Mouse (Mus musculus): ENCODE results near the gene Myb. TPM values are rescaled to one million over a fixed set of nuclear protein-coding genes. Genes with fewer than 3 reads are reported as not detected.

Myb gene
- polyA plus RNA-seq, 1 experiment from 2014 or later = 7.5 TPM

GRCm38 (mm10) chr10:21118341-21118740, 42.4 kb downstream of the Myb start:
- no peak overlapping the region for H3K9ac ChIP-seq (replicated peaks)
- no peak overlapping the region for H3K27ac ChIP-seq
- H3K9me3 ChIP-seq = no peaks in the 10 kb centered on the region
- H3K4me2 ChIP-seq = no peak overlapping the region
- H3K27me3 ChIP-seq = no peaks in the 10 kb centered on the region
- 0 out of 2 replicates have a peak, but pooled peaks cover 2% of the 10 kb centered on the region for H3K4me1 ChIP-seq (replicated peaks)
- 84% methylated on average over 3 of the region's 3 CpGs for whole genome bisulfite sequencing
- no peak overlapping the region for H3K4me3 ChIP-seq (replicated peaks)
- ATAC-seq (ENCODE audit: insufficient number of reproducible peaks, insufficient read depth, low FRiP score, low TSS enrichment, low read depth) = no peak
- no peaks in the 10 kb centered on the region for H3K36me3 ChIP-seq

- 81% methylated on average over 2 of the region's 2 CpGs for WGBS
- no peak for ATAC-seq (ENCODE audit: insufficient number of reproducible peaks, insufficient read depth, low FRiP score, low TSS enrichment, low read depth)
- Histone ChIP-seq H3K9ac (replicated peaks) (no peak overlapping the region), H3K4me3 (replicated peaks) (no peak overlapping the region), H3K27me3 (no peaks in the 10 kb centered on the region), H3K9me3 (no peaks in the 10 kb centered on the region), H3K27ac (no peak overlapping the region), H3K36me3 (no peaks in the 10 kb centered on the region), H3K4me1 (replicated peaks) (0 out of 2 replicates have a peak, but pooled peaks cover 3% of the 10 kb centered on the region), H3K4me2 (no peak overlapping the region)
Measured at GRCm38 (mm10) chr10:21114459-21114858, 46.3 kb downstream of the Myb start.

- H3K9ac ChIP-seq (replicated peaks) = no peak overlapping the region
- no peak for ATAC-seq (ENCODE audit: insufficient number of reproducible peaks, insufficient read depth, low FRiP score, low TSS enrichment, low read depth)
- H3K27me3 ChIP-seq = no peaks in the 10 kb centered on the region
- H3K27ac ChIP-seq = no peak overlapping the region
- H3K4me1 ChIP-seq (replicated peaks) = 0 out of 2 replicates have a peak, but pooled peaks cover 3% of the 10 kb centered on the region
- H3K4me2 ChIP-seq = no peak overlapping the region
- no peak overlapping the region for H3K4me3 ChIP-seq (replicated peaks)
- H3K9me3 ChIP-seq = no peaks in the 10 kb centered on the region
- H3K36me3 ChIP-seq = no peaks in the 10 kb centered on the region
- whole genome bisulfite sequencing = 79% methylated on average over 2 of the region's 2 CpGs
Measured at GRCm38 (mm10) chr10:21112689-21113088, 48.1 kb downstream of the Myb start.

GRCm38 (mm10) chr10:21109337-21110056, 51.3 kb downstream of the Myb start:
- Histone ChIP-seq H3K36me3 (no peaks in the 10 kb centered on the region), H3K27me3 (no peaks in the 10 kb centered on the region), H3K4me2 (no peak overlapping the region), H3K27ac (no peak overlapping the region), H3K4me3 (replicated peaks) (no peak overlapping the region), H3K4me1 (replicated peaks) (0 out of 2 replicates have a peak, but pooled peaks cover 3% of the 10 kb centered on the region), H3K9ac (replicated peaks) (no peak overlapping the region), H3K9me3 (peaks cover 4% of the 10 kb centered on the region; the same call in 1 of the 2 replicates)
- WGBS = 46% methylated on average over 7 of the region's 7 CpGs
- ATAC-seq (ENCODE audit: insufficient number of reproducible peaks, insufficient read depth, low FRiP score, low TSS enrichment, low read depth) = no peak

GRCm38 (mm10) chr10:21108796-21109195, 52.0 kb downstream of the Myb start:
- H3K27me3 ChIP-seq = no peaks in the 10 kb centered on the region

GRCm38 (mm10) chr10:21108182-21108581, 52.6 kb downstream of the Myb start:
- no peaks in the 10 kb centered on the region for H3K4me1 ChIP-seq (replicated peaks)
- WGBS = 81% methylated on average over 5 of the region's 5 CpGs

More at GRCm38 (mm10) chr10:21108796-21109195, 52.0 kb downstream of the Myb start:
- peaks cover 4% of the 10 kb centered on the region; the same call in 1 of the 2 replicates for H3K9me3 ChIP-seq
- 0 out of 2 replicates have a peak, but pooled peaks cover 3% of the 10 kb centered on the region for H3K4me1 ChIP-seq (replicated peaks)
- H3K4me2 ChIP-seq = no peak overlapping the region
- no peak overlapping the region for H3K27ac ChIP-seq
- WGBS = 89% methylated on average over 2 of the region's 2 CpGs
- H3K36me3 ChIP-seq = no peaks in the 10 kb centered on the region
- H3K4me3 ChIP-seq (replicated peaks) = no peak overlapping the region
- H3K9ac ChIP-seq (replicated peaks) = no peak overlapping the region
- ATAC-seq (ENCODE audit: insufficient number of reproducible peaks, insufficient read depth, low FRiP score, low TSS enrichment, low read depth) = no peak

GRCm38 (mm10) chr10:21105206-21105605, 55.6 kb downstream of the Myb start:
- no peak overlapping the region for H3K4me3 ChIP-seq (replicated peaks)
- ATAC-seq (ENCODE audit: insufficient number of reproducible peaks, insufficient read depth, low FRiP score, low TSS enrichment, low read depth) = no peak
- H3K27ac ChIP-seq = no peak overlapping the region
- H3K9me3 ChIP-seq = peaks cover 4% of the 10 kb centered on the region; the same call in 1 of the 2 replicates
- no peaks in the 10 kb centered on the region for H3K36me3 ChIP-seq
- no peaks in the 10 kb centered on the region for H3K27me3 ChIP-seq
- WGBS = 88% methylated on average over 2 of the region's 2 CpGs
- H3K9ac ChIP-seq (replicated peaks) = no peak overlapping the region
- peaks cover 8% of the 10 kb centered on the region; the same call in 1 of the 2 replicates for H3K4me1 ChIP-seq (replicated peaks)
- H3K4me2 ChIP-seq = no peak overlapping the region

More at GRCm38 (mm10) chr10:21108182-21108581, 52.6 kb downstream of the Myb start:
- Histone ChIP-seq H3K4me3 (replicated peaks) (no peak overlapping the region), H3K9me3 (peaks cover 4% of the 10 kb centered on the region; the same call in 1 of the 2 replicates), H3K36me3 (no peaks in the 10 kb centered on the region), H3K9ac (replicated peaks) (no peak overlapping the region), H3K27ac (no peak overlapping the region), H3K27me3 (no peaks in the 10 kb centered on the region), H3K4me2 (no peak overlapping the region)
- ATAC-seq (ENCODE audit: insufficient number of reproducible peaks, insufficient read depth, low FRiP score, low TSS enrichment, low read depth) = no peak

GRCm38 (mm10) chr10:21102689-21103088, 58.1 kb downstream of the Myb start:
- 87% methylated on average over 7 of the region's 7 CpGs for WGBS
- no peak overlapping the region for H3K4me3 ChIP-seq (replicated peaks)
- no peaks in the 10 kb centered on the region for H3K27me3 ChIP-seq
- H3K36me3 ChIP-seq = no peaks in the 10 kb centered on the region
- H3K9ac ChIP-seq (replicated peaks) = no peak overlapping the region
- no peak overlapping the region for H3K27ac ChIP-seq
- ATAC-seq (ENCODE audit: insufficient number of reproducible peaks, insufficient read depth, low FRiP score, low TSS enrichment, low read depth) = no peak
- H3K9me3 ChIP-seq = peaks cover 4% of the 10 kb centered on the region; the same call in 1 of the 2 replicates
- H3K4me2 ChIP-seq = no peak overlapping the region
- H3K4me1 ChIP-seq (replicated peaks) = peaks cover 8% of the 10 kb centered on the region; the same call in 1 of the 2 replicates

GRCm38 (mm10) chr10:21101948-21102347, 58.8 kb downstream of the Myb start:
- no peak for ATAC-seq (ENCODE audit: insufficient number of reproducible peaks, insufficient read depth, low FRiP score, low TSS enrichment, low read depth)
- no peak overlapping the region for H3K27ac ChIP-seq
- peaks cover 8% of the 10 kb centered on the region; the same call in 1 of the 2 replicates for H3K4me1 ChIP-seq (replicated peaks)
- no peak overlapping the region for H3K9ac ChIP-seq (replicated peaks)
- no peak overlapping the region for H3K4me3 ChIP-seq (replicated peaks)
- no peaks in the 10 kb centered on the region for H3K36me3 ChIP-seq
- 35% methylated on average over 4 of the region's 4 CpGs for WGBS
- H3K9me3 ChIP-seq = peaks cover 3% of the 10 kb centered on the region; the same call in 1 of the 2 replicates
- no peaks in the 10 kb centered on the region for H3K27me3 ChIP-seq
- no peak overlapping the region for H3K4me2 ChIP-seq

GRCm38 (mm10) chr10:21100646-21101249, 60.0 kb downstream of the Myb start:
- no peak for ATAC-seq (ENCODE audit: insufficient number of reproducible peaks, insufficient read depth, low FRiP score, low TSS enrichment, low read depth)
- no peaks in the 10 kb centered on the region for H3K27me3 ChIP-seq

GRCm38 (mm10) chr10:21099515-21099914, 61.3 kb downstream of the Myb start:
- Histone ChIP-seq H3K4me1 (replicated peaks) (peaks cover 8% of the 10 kb centered on the region; the same call in 1 of the 2 replicates), H3K27me3 (no peaks in the 10 kb centered on the region), H3K9ac (replicated peaks) (no peak overlapping the region), H3K9me3 (no peaks in the 10 kb centered on the region), H3K4me2 (no peak overlapping the region), H3K4me3 (replicated peaks) (no peak overlapping the region), H3K36me3 (no peaks in the 10 kb centered on the region), H3K27ac (no peak overlapping the region)
- WGBS = 85% methylated on average over 7 of the region's 7 CpGs
- ATAC-seq (ENCODE audit: insufficient number of reproducible peaks, insufficient read depth, low FRiP score, low TSS enrichment, low read depth) = no peak

More at GRCm38 (mm10) chr10:21100646-21101249, 60.0 kb downstream of the Myb start:
- no peak overlapping the region for H3K4me2 ChIP-seq
- H3K4me1 ChIP-seq (replicated peaks) = peaks cover 8% of the 10 kb centered on the region; the same call in 1 of the 2 replicates
- H3K4me3 ChIP-seq (replicated peaks) = no peak overlapping the region
- no peaks in the 10 kb centered on the region for H3K9me3 ChIP-seq
- WGBS = 45% methylated on average over 9 of the region's 9 CpGs
- no peak overlapping the region for H3K9ac ChIP-seq (replicated peaks)
- no peaks in the 10 kb centered on the region for H3K36me3 ChIP-seq
- H3K27ac ChIP-seq = no peak overlapping the region
